In the genomic region with DNA sequence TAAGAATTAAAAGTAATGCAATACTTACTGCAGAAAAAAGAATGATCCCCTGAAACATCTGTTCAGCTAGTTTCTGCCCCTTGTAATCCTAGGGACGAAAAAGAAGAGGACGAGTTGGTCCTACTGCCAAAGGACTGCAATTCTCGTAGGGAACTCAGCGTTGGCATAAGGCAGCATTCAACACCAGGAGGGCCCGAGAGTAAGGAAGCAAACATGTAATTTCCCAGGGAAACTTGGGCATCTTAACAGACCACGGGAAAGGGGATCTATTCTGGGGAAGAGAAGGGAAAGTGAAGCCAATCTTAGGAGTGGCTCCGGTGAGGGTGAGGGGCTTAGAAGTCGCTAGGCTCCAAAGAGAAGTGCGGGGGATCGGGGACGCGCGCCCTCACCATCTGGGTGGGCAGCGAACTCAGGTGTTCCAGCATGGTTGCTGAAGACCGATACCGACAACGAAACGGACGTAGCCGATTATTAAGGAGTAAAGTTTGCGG, we compare ENCODE assay signal across 8 mouse cellular contexts. TPM values are rescaled to one million over a fixed set of nuclear protein-coding genes. Genes with fewer than 3 reads are reported as not detected.
A peak's percentile ranks its signal among the peaks of the same experiment; 100 is the strongest.
DNase-seq lines count a peak whose midpoint lies in the region; ATAC-seq and TF ChIP-seq lines count a peak whose summit lies in the region.

No protein-coding gene starts in this region.

- no peaks in the 10 kb centered on the region for H3K27me3 ChIP-seq in intestine, embryonic 15.5 days (replicated peaks)
- no peaks in the 10 kb centered on the region for H3K27me3 ChIP-seq in neural tube, embryonic 12.5 days (replicated peaks)

- peak overlapping the region; percentile 75 for H3K4me2 ChIP-seq in intestine, embryonic 15.5 days (replicated peaks)
- peak overlapping the region; percentile 73 for H3K4me2 ChIP-seq in neural tube, embryonic 12.5 days (replicated peaks)

- H3K9ac ChIP-seq in intestine, embryonic 15.5 days, result peak overlapping the region; percentile 96
- peak overlapping the region; percentile 90 for H3K9ac ChIP-seq in neural tube, embryonic 12.5 days

- no peaks in the 10 kb centered on the region for H3K9me3 ChIP-seq in intestine, embryonic 15.5 days
- no peaks in the 10 kb centered on the region for H3K9me3 ChIP-seq in neural tube, embryonic 12.5 days

- WGBS in intestine, embryonic 15.5 days, result 0% methylated on average over 21 of the region's 21 CpGs
- WGBS in neural tube, embryonic 12.5 days, result under 1% methylated on average over 21 of the region's 21 CpGs

- intact Hi-C loops in left cerebral cortex, adult 2 months (cut with DNase I), result loop anchor here (1.0 to 2.0 kb wide), 2 partner anchors 18 to 50 kb away; partner anchors contain the start of genes Gnl3, Nek4 and Pbrm1
- intact Hi-C loops in left cerebral cortex, postnatal 25 days (cut with DNase I), result loop anchor here (2.0 kb wide), 2 partner anchors 18 to 50 kb away; partner anchors contain the start of genes Gnl3, Nek4 and Pbrm1

- ATAC-seq in common myeloid progenitor, adult 5-6 weeks (replicated peaks; ENCODE audit: low read depth, poor library complexity, severe bottlenecking), result peak; percentile 33; the same call in 1 of the 2 replicates
- peak; percentile 29 for ATAC-seq in intestine, embryonic 15.5 days
- peak; percentile 43 for ATAC-seq in neural tube, embryonic 12.5 days (ENCODE audit: low FRiP score, low read depth)

- H3K36me3 ChIP-seq in intestine, embryonic 15.5 days, result no peaks in the 10 kb centered on the region
- H3K36me3 ChIP-seq in neural tube, embryonic 12.5 days, result peaks cover 9% of the 10 kb centered on the region; the same call in 1 of the 2 replicates

- DNase-seq in left cerebral cortex, adult 2 months (ENCODE audit: extremely low spot score in 1 of 2, low spot score in 2 of 2), result no peak
- DNase-seq in left cerebral cortex, postnatal 25 days (ENCODE audit: low spot score in 2 of 2), result no peak
- DNase-seq in embryo, embryonic 11 days, result no peak
- no peak for DNase-seq in c-Kit-positive CD71-positive TER-119-positive erythroid progenitor cells, embryonic 14.5 days (ENCODE audit: low spot score)
- DNase-seq in embryo, embryonic 10.5 days (ENCODE audit: low spot score), result no peak

- peak overlapping the region; percentile 98 for H3K27ac ChIP-seq in left cerebral cortex, adult 2 months
- H3K27ac ChIP-seq in intestine, embryonic 15.5 days, result peak overlapping the region; percentile 94
- 0 out of 2 replicates have a peak overlapping the region, but pooled peaks have one; percentile 79 for H3K27ac ChIP-seq in neural tube, embryonic 12.5 days

- TF ChIP-seq CTCF in left cerebral cortex, adult 2 months (IDR thresholded peaks at IDR 0.05), result no peak; the same call in none of the 2 replicates

- peaks cover 2% of the 10 kb centered on the region; the same call in 1 of the 2 replicates for H3K4me1 ChIP-seq in intestine, embryonic 15.5 days (replicated peaks)
- peaks cover 16% of the 10 kb centered on the region for H3K4me1 ChIP-seq in neural tube, embryonic 12.5 days

- peak overlapping the region; percentile 72 for H3K4me3 ChIP-seq in left cerebral cortex, adult 2 months
- peak overlapping the region; percentile 67 for H3K4me3 ChIP-seq in intestine, embryonic 15.5 days (replicated peaks)
- peak overlapping the region; percentile 98 for H3K4me3 ChIP-seq in neural tube, embryonic 12.5 days

RNA-seq across cellular contexts. Expression of gene Glt8d1, which starts 0.3 kb away (rescaled TPM):
- total RNA-seq in left cerebral cortex, adult 2 months (2021), result 10 to 100 TPM; 42.1 to 44.3 TPM
- total RNA-seq in left cerebral cortex, postnatal 25 days (2021), result 10 to 100 TPM; 39.5 to 42.1 TPM
- total RNA-seq in common myeloid progenitor, adult 5-6 weeks (2017), result 20.5 and 36.3 TPM in 2 replicates
- 44.6 and 48.6 TPM in 2 replicates for polyA plus RNA-seq in intestine, embryonic 15.5 days (2015; fragmentation: Nextera tagmentation; extraction: Ambion mirVana)
- 59.0 and 65.4 TPM in 2 replicates for polyA plus RNA-seq in neural tube, embryonic 12.5 days (2016; fragmentation: Nextera tagmentation; extraction: Ambion mirVana)

RNA-seq across cellular contexts. Expression of gene Spcs1, which starts 0.6 kb away (rescaled TPM):
- 100 to 1,000 TPM; 137 to 156 TPM for total RNA-seq in left cerebral cortex, adult 2 months (2021)
- total RNA-seq in left cerebral cortex, postnatal 25 days (2021), result 100 to 1,000 TPM; 165 to 185 TPM
- total RNA-seq in common myeloid progenitor, adult 5-6 weeks (2017), result 82.0 and 94.8 TPM in 2 replicates
- polyA plus RNA-seq in intestine, embryonic 15.5 days (2015; fragmentation: Nextera tagmentation; extraction: Ambion mirVana), result 411 and 423 TPM in 2 replicates
- polyA plus RNA-seq in neural tube, embryonic 12.5 days (2016; fragmentation: Nextera tagmentation; extraction: Ambion mirVana), result 299 and 309 TPM in 2 replicates

RNA-seq across cellular contexts. Expression of gene Pbrm1, which starts 18.1 kb away (rescaled TPM):
- total RNA-seq in left cerebral cortex, adult 2 months (2021), result 10 to 100 TPM; 56.9 to 58.0 TPM
- total RNA-seq in left cerebral cortex, postnatal 25 days (2021), result 10 to 100 TPM; 56.2 to 58.1 TPM
- 83.0 and 120 TPM in 2 replicates for total RNA-seq in common myeloid progenitor, adult 5-6 weeks (2017)
- polyA plus RNA-seq in intestine, embryonic 15.5 days (2015; fragmentation: Nextera tagmentation; extraction: Ambion mirVana), result 97.1 and 106 TPM in 2 replicates
- polyA plus RNA-seq in neural tube, embryonic 12.5 days (2016; fragmentation: Nextera tagmentation; extraction: Ambion mirVana), result 179 and 184 TPM in 2 replicates

RNA-seq across cellular contexts. Expression of gene Gnl3, which starts 18.1 kb away (rescaled TPM):
- 10 to 100 TPM; 50.5 to 51.0 TPM for total RNA-seq in left cerebral cortex, adult 2 months (2021)
- 10 to 100 TPM; 41.9 to 48.9 TPM for total RNA-seq in left cerebral cortex, postnatal 25 days (2021)
- total RNA-seq in common myeloid progenitor, adult 5-6 weeks (2017), result 438 and 468 TPM in 2 replicates
- 127 and 151 TPM in 2 replicates for polyA plus RNA-seq in intestine, embryonic 15.5 days (2015; fragmentation: Nextera tagmentation; extraction: Ambion mirVana)
- 68.0 and 79.4 TPM in 2 replicates for polyA plus RNA-seq in neural tube, embryonic 12.5 days (2016; fragmentation: Nextera tagmentation; extraction: Ambion mirVana)

RNA-seq across cellular contexts. Expression of gene Nek4, which starts 49.7 kb away (rescaled TPM):
- total RNA-seq in left cerebral cortex, adult 2 months (2021), result 10 to 100 TPM; 18.8 to 19.2 TPM
- total RNA-seq in left cerebral cortex, postnatal 25 days (2021), result 10 to 100 TPM; 15.6 to 18.9 TPM
- total RNA-seq in common myeloid progenitor, adult 5-6 weeks (2017), result 14.2 and 18.1 TPM in 2 replicates
- polyA plus RNA-seq in intestine, embryonic 15.5 days (2015; fragmentation: Nextera tagmentation; extraction: Ambion mirVana), result 8.5 and 9.5 TPM in 2 replicates
- 17.7 and 19.3 TPM in 2 replicates for polyA plus RNA-seq in neural tube, embryonic 12.5 days (2016; fragmentation: Nextera tagmentation; extraction: Ambion mirVana)
